Mouse (Mus musculus) liver, adult 2 months (tissue): ENCODE results near the gene Pik3ca.
A peak's percentile ranks its signal among the peaks of the same experiment; 100 is the strongest.

ENCODE experiments used
- CTCF ChIP-seq: fragments of 200-500 bp; IDR thresholded peaks from 2 replicates; pipeline ENCODE4 v1.5.1; 2011; ENCODE audit warnings: low read depth, low read length, control low read depth
- POLR2A ChIP-seq: fragments of 200-500 bp; IDR thresholded peaks from 2 replicates; pipeline ENCODE4 v1.6.1; 2011; ENCODE audit warnings: low read length, control low read depth; ENCODE audit not compliant: insufficient read depth; ENCODE audit errors: extremely low read depth

GRCm38 (mm10) chr3:32379891-32380290 is 17.6 kb upstream of the Pik3ca start:
- peak; percentile 79 for TF ChIP-seq CTCF
- no peak for TF ChIP-seq POLR2A
